Mouse (Mus musculus) thymus, adult 18-20 months (tissue): Measurements from ENCODE around the gene Cfap46.
"Not testable (repeated sequence)": the region's sequence is repeated elsewhere in the genome, so short reads cannot be mapped to it uniquely, and the experiment has no call there.

Experiments used
- DNase-seq, 2 experiments: peaks; one replicate each; pipeline ENCODE4 v3.0.0; 2022; ENCODE audit warnings: mixed read lengths in 2 of 2

The Cfap46 gene

DNA sequence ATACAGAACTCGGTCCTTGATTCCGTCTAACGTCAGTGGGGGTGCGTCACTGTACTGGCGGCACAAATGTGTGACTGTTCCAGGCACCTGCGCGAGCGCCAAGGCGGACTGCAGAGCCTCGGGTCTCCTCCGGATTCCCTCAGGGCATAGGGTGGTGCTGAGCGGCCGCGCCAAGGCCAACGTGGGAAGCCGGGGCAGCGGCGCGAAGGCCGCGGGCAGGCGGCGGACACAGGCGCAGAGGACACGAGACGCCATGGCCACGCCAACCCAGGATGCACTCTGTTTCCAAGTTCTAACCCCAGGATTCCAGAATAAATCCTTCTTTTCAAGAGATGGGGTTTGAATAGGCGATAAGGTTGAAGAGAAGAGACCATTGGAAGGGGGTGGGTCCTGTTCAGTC is 23.7 kb downstream of the Cfap46 start:
- DNase-seq, result not testable (repeated sequence)

DNA sequence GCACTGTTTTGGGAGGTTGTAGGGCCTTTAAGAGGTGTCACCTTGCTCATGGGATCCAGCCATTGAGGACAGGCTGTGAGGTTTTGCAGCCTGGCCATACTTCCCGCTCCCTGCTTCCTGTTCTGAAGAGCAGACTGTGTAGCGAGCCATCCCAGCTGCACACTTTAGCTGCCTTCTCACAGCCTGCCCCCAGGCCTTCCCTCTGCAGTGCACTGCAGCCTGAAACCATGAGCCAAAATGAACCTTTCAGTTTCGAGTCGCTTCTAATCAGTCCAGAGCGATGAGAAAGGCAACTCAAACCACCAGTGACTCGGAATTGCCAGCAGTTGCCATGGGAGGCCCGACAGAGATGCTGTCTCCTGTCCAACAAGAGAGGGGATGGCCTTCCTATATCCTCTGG is 33.9 kb downstream of the Cfap46 start:
- DNase-seq, result no peak

DNA sequence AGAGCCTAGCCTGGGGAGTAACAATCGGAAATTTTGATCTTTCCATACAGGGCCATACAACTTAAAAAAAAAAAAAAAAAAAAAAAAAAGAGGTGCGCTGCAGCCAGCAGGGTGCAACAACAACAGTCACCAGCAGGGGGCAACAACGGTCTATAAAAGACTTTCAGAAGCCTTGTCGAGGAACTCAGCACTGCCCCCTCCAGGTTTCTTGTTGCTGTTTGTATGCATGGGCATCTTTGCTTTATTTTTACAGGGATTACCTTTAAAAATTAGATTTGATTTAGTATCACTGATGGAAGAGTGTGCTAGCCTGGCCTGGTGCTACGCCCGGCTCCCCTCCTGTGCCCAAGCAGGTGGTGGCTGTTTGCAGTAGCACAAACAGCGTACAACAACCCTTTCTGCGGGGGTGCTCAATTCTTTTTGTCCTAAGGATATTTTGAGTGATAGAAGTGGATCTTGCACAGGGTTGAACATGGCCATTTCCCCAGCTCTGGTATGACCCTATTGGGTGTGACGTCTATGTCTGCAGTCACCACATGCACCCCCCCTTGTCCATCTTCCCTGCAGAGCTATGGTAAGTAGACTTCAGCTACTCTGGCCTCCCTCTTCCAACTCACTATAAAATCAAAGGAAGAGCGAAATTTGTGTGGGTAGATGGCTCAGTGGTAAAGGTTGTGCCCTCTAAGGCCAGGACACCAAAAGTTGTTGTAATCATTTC is 35.4 kb downstream of the Cfap46 start:
- peak; percentile 52 to 68 for DNase-seq

DNA sequence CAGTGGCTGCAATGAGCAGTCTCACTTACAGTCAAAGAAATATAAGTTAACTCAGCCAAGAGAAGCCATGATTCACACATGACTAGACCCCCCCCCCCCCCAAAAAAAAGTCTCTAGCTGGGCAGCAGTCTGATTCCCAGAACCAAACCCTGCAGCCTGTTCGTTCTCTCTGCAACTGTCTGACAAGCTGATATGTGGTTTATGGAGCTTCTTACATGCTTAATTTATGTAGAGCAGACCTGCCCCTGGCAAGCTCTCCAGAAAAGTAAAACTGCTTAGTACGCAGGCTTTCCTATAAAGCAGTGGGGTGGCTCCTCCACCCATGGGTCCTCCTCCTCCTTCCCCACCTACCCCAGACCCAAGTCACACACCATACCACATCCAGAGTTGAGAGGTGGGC is 50.2 kb downstream of the Cfap46 start:
- no peak for DNase-seq

DNA sequence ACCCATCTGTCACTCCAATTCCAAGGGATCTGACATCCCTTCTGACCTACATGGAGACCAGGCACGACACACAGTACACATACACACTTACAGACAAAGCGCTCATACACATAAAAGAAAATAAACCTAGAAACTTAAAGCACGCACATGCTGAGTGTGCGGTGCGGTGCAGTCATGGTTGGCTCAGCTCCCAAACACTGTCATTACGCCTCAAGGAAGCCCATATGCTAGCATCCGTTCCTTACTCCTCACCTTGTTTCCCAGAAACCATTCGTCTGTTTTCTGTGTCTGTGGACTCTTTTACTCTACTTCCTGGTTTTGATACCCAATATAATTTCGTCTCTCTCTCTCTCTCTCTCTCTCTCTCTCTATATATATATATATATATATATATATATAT is 58.5 kb downstream of the Cfap46 start:
- DNase-seq, result no peak

DNA sequence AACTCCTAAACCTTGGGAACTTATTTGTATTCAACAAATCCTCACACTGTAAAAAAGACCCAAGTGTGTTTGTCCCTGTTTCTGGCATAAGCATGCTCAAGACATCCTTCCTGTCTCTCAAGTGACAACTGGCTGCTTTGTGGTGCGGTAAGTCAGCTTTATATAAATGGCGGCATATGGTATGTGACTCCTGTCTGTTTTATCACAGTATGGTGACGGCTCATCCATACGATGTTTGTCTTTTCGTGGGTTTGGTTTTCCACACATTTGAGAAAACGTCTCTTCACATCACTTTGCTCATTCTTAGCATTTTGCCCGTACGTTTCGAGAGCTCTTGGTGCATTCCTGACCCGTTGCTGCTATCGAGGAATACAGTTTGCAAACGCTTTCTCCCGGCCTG is 61.0 kb downstream of the Cfap46 start:
- no peak for DNase-seq

DNA sequence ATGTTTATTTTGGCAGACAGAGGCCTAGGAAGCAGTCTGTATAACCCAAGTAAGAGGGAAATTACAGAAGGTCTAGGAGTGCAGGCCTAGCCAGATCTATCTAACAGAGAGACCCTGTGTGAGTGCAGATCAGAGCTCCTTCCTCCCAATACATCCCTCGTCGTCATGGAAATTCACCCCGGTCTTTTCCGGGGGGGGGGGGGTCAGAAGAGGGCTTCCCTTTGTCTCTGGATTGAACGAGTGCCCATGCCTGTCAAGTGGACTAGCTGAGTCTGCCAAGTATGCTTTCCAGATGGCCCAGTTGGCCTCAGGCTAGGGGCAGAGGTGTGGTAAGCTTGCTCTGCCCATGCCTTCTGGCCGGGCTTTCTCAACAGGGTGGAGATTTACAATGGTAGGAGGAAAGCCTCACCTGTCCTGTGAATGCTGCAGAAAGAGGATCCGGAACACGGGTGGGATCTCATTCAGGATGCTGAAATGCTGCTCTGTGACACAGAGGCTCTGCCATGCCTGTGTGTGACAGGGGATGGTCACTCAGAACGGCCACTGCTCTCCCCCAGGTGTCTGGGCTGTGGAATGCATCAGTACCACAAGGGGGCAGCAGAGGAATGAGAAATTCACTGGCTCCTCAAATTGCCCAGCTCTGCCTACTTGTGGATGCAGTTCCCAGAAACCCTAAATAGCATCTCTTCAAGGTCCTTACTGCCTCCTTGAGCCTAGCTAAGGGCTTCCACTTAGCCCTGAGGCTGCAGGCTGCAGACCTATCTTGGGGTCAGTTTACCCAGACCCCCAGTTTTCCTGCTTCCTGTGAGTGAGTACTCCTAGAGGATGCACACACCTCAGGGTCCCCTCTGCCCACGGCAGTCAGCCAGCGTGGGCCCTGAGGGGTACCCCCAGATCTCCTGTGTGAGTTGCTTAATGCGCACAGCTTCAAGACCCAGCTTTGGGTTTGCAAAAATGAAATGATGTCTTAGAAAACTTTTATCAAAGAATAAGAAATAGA is 67.5 kb downstream of the Cfap46 start:
- DNase-seq, result peak in 1 of 2 experiments; percentile 15

DNA sequence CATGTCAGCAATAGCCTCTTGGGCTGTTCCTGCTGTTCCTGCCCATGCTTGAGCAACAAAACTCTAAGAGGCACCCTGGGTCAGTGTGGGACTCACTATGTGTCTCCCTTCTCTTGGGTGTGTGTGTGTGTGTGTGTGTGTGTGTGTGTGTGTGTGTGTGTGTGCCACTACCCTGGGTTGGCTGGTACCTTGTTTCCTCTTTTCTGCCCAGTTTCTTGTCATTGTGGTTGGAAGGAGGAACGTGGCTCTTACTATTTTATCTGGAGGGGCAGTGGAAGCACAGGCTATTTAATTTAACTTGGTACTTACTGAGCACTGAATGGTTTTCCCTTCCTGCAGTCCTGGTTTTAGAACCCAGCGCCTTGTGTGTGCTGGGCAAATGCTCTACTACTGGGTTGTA is 73.3 kb downstream of the Cfap46 start:
- DNase-seq, result no peak

DNA sequence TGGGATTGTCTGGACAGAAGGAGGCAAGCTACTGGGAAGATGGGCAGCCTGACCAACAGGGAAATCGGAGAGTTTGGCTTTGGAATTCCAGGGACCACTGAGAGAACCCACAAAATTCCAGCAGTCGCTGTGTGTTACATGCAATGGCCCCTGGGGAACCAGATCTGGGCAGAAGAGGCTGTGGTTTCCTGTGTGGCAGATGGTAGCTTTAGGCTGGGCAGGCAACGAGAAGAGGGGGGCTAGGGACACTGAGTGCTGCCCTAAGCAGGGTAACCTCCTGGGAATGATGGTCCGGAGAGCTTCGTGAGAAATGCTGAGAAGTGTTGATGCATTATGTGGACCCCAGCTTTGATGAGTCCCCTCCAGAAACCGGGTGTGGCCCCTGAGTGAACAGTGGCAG is 87.8 kb downstream of the Cfap46 start:
- no peak for DNase-seq

DNA sequence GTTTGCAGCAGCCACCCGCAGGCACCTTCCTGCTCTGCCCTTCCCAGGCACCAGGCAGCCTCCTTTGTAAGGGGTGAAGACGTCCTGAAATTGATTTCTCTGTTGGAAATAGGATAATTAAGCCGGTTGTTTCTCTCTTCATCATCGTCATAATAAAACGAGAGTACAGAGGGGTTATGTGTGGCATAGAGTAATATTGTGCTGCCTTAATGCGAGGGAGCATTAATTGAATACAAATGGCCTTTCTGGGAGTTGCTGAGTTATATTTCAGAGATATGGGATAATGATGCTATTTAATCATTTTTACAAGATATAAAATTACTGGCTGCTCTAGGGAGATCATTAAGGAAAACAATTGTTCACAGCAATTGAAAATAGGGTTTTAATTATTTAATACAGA is 88.3 kb downstream of the Cfap46 start:
- DNase-seq, result no peak

DNA sequence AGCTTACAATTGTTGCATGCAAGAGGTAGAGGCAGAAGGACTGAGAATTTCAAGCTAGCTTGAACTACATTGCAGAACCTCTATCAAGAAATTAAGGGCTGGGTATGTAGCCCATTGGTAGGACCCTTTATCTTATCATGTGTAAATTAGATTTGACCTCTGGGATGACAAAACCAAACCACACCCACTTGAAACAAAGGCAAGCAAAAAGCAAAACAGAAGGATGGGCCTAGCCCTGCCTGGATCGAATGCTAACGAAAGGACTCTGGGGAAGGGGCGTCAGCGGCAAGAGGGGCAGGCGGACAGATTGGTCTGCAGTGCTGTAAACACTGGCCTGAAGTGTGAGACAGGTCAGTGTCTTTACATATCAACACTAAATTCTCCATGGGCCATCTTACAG is 92.3 kb downstream of the Cfap46 start:
- DNase-seq, result no peak

DNA sequence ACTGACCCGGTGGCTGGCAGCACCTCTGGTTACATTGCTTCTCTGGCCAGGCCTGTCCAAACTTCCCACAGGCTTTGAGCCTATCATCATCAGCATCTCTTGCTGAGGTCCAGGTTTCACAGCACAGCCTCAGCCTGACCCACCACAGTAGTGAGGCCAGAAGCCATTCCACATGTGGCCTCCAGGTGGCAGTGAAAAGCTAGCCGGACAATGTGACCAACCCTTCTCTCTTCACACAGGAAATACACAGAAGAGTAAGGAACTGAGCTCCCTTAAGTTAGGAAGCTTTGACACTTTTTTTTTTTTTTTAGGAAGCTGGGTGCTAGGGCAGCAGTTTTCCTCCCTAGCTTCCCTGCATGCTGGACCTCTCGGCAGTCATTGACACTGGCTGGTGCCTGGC is 93.3 kb downstream of the Cfap46 start:
- DNase-seq, result no peak

DNA sequence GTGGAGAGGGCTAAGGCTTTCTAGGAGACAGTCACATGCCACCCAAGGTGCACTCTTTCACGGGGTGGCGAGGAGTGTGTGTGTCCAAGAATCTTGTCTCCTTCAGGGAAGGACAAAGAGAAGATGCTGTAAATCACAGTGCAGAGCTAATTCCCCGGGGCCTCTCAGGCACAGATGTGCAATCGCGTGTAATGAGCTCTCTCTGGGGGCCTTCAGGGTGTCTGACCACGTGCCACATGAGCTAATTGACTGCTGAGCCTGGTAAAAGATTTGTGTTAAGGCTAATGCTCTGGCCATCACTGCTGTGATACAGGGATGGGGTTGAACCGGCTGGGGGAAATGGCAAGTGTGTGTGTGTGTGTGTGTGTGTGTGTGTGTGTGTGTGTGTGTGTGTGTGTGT is 95.7 kb downstream of the Cfap46 start:
- DNase-seq, result no peak

DNA sequence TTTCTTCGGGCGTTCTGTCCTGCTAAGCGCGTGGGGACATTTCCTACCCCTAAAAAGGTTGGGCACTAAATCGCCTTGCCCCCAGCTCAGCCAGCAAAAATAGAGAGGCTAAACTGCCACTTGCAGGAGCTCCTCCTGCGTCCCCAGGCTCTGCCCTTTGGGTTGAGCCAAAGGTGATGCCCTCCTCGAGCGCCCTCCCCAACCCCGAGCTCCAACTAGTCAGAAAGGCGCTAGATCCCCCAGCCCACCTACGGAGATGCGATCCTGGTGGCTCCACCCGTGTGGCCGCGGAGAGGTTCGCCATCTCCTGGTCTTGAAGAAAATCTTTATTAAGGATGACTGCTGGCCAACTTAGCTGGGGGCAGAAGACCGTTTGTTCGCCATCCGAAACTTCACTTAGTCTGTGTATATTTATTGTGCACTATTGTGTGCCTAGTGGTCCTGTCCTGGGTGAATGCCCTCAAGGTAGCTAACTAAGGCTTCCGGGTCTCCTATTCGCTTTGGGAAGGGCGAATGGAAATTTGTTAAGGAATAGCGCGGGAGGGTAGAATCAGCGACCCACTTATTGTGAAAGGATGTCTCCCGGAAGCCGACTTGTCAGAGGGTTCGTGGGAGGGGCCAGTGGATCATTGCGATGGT is 98.3 kb downstream of the Cfap46 start:
- DNase-seq, result no peak

DNA sequence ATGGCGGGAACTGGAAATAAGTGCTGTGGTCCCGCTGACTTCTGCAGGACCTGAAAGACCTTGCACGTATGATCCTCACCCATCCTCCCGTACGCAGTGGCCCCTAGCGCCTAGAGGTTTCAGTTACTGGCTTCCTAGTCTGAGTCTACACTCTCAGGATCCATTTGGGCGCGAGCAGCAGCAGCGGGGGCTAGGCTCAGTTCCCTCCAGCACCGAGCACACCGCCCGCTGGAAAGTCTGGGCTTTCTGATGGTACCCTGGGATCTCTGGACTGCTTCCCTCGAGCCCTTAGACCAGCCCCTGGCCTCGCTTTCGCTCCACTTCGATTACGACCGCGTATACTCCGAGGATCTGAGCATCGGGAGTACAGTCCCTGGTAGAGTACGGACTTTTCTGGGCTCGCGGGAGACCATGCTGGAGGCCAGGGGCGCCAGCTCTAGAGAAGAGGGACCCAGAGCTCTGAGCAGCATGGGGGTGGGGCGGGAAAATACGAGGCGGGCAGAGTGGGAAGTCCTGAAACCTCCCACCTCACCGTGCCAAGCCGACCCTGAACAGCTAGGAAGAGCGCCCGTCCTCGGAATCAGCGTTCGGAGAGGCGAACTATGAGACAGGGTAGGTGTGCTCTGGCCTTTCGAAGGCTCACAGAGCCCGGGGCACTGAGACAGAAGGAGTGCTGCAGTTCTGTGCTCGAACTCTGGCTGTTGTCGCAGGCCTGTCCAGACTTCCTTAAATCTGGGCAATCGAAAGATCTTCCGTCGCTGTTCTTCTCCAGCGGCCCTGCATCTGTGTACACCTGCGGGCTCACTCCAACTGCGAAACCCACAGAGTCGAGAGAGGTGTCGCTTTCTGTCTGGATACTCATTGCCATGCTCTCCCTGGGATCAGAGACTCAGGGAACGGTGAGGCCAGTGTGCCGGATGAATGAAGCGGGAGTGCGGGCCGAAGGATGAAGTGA is 99.1 kb downstream of the Cfap46 start:
- DNase-seq, result no peak

DNA sequence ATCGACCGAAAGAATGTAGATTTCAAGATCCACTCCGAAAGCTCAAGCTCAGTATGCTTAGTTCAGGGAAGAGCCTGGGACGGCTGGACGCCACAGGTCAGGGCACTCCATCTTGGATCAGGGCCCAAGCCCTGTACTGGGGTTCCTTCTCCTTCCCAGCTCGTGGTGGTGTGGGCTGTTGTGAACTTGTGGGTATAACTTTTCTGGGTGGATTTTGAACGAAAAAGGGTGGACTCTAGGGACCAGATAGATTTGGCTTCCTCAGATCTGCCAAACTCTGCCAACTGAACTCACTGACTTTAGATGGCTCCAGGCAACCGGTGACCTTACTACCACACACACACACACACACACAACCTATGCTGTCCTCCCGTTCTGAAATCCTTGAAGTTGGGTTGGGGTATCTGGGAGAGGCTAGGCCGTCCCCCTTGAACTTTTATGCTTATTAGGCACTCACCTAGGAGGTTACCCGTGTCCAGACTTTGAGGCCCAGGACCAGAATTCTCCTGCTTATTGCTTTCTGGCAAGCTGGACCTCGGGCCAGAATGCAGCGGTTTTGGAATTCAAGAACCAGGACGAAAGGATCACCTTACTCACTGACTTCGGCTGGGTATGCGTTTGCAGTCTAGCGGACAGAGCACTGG is 100.4 kb downstream of the Cfap46 start:
- DNase-seq, result no peak

DNA sequence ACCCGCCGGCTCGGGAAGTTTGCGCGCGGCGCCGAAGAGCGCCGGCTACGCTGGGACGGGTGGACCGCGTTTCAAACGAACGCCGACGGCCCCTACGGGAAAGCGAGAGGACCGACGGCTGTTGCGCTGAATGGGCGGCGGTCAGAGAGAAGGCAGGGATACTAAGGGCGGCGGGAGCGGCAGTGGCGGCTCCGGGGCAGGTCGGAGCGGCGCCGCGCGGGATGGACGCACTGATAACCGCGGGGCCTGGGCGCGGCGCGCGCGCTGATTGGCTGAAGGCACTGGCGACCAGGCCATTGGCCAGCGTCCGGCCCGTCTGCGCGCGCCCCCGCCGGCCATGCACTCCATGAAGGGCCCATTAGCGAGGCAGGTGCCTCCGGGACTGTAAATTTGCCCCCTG is 101.0 kb downstream of the Cfap46 start, which contains the start of gene Nkx6-2:
Gene Nkx6-2, minus strand, starts transcription at position 203 of the 400 bp plus-strand sequence.
- no peak for DNase-seq

DNA sequence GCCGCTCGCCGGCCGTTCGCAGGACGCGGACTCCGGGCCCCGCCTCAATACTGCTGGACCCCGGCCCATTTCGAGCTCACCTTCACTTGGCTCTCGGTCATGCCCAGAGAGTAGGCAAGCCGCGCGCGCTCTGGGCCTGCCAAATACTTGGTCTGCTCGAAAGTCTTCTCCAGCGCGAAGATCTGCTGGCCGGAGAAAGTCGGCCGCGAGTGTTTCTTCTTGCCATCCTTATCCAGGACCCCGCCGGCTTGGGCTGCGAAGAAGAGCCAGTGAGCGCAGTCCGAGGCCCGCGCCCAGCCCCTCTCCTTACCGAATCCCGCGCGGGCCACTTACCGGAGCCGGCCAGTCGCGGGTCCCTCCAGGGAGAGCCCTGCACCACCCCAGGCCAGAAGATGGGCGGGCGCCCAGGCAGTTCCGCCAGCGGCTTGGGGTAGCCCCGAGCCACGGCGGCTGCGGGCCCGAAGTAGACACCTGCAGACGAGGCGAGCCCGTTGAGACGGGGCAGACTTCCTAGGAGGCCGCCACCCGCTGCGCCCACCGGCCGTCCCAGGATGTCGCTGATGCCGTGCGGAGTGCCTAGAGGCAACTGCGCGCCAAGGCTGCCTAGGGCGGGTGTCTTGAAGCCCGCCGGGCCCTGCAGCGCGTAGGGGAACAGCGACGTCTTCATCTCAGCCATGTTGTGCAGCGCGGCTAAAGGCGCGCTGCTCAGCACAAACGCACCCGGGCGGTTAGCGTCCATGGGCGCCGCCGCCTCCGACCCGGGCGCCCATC is 101.6 kb downstream of the Cfap46 start:
- DNase-seq, result no peak

DNA sequence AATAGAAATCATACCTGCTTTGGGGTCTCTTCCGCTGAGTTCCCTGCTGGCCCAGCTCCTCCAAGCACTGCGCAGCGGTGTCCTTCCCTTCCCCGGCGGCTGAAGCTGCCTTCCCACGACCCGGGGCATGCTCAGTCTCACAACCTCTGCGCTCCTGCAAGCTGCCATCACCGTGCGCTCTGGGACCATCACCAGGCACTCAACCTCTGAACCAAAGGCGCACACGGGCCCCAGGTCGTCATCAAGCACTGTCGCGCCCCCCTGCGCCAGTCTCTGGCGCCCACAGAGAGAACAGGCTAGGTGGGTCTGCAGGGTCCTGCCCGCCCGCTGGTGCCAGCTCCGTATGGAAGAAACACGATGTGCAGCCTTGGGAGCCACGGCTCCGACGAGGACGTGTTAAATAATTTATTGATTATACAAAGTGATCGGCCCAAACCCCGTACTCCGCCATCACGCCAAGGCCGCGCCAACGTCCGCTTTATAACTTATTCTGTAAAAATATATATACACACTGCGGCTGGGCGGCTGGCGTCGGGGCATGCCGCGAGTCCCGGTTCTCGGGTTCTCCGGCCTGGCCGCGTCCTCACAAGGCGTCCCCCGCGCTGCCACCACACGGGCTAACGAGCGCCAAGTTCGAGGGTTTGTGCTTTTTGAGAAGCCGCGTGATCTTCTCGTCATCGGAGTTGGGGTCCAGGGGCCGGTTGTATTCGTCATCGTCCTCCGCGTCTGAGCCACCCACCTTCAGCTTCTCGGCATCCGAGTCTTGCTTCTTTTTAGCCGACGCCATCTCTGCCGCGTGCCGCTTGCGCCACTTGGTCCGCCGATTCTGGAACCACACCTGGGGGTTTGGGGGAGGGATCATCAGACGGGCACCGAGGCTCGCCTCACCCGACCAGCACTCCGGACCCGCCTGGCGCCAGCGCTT is 102.5 kb downstream of the Cfap46 start:
- no peak for DNase-seq
